Mouse (Mus musculus) liver, embryonic 14.5 days (tissue): ENCODE measurements at regions not wholly inside any gene's neighbourhood (a gene's known extent, or its start where the extent isn't known, plus 50 kb on each side); places are given as distances from the start of the nearest gene placed in this dataset.
A peak's percentile ranks its signal among the peaks of the same experiment; 100 is the strongest.

Source experiments
- ATAC-seq: fragments of 200-750 bp; cut with Nextera tagmentation; 2 replicates; pipeline ENCODE4 v1.8.0; 2017; ENCODE audit warnings: moderate number of reproducible peaks, mild to moderate bottlenecking, moderate library complexity; ENCODE audit not compliant: insufficient read depth
- DNase-seq, 3 experiments: peaks; one replicate each; pipeline ENCODE4 v3.0.0-alpha.2; 2012 to 2013; ENCODE audit warnings: low read depth in 3 of 3, low spot score in 3 of 3
- H3K27ac ChIP-seq: fragments of 300-500 bp; sonication (generic); 2 replicates; pipeline ENCODE4 v1.5.1; 2014; ENCODE audit warnings: moderate library complexity, mild to moderate bottlenecking, control low read depth, inconsistent platforms
- H3K27me3 ChIP-seq: fragments of 300-500 bp; sonication (generic); 2 replicates; pipeline ENCODE4 v1.6.1; 2014; ENCODE audit warnings: mild to moderate bottlenecking, low read length, moderate library complexity; ENCODE audit not compliant: control insufficient read depth, insufficient read depth
- H3K36me3 ChIP-seq: fragments of 300-500 bp; sonication (generic); replicated peaks from 2 replicates; pipeline ENCODE4 v1.6.1; 2014; ENCODE audit warnings: low read depth; ENCODE audit not compliant: control insufficient read depth, insufficient read depth
- H3K4me1 ChIP-seq, 2 experiments: fragments of 200-500 bp in 1 of 2; fragments of 300-500 bp in 1 of 2; sonication (generic) in 1 of 2; replicated peaks; 2 replicates each; pipeline ENCODE4 v1.6.1; 2012 to 2014; ENCODE audit warnings: antibody characterized with exemption in 1 of 2, inconsistent platforms in 1 of 2, low read length in 1 of 2; ENCODE audit not compliant: control insufficient read depth in 2 of 2, insufficient read depth in 2 of 2
- H3K4me2 ChIP-seq: fragments of 300-500 bp; sonication (generic); 2 replicates; pipeline ENCODE4 v1.6.1; 2014; ENCODE audit warnings: low read depth, mild to moderate bottlenecking, control low read depth, moderate library complexity
- H3K4me3 ChIP-seq, 2 experiments: fragments of 200-500 bp in 1 of 2; fragments of 300-500 bp in 1 of 2; sonication (generic) in 1 of 2; 2 replicates each; pipeline ENCODE4 v1.5.1; 2012 to 2014; ENCODE audit warnings: low read depth in 2 of 2, low read length in 2 of 2, mild to moderate bottlenecking in 2 of 2, control low read depth in 1 of 2, inconsistent platforms in 1 of 2, moderate library complexity in 1 of 2; ENCODE audit not compliant: insufficient read depth in 1 of 2
- H3K9ac ChIP-seq: fragments of 300-500 bp; sonication (generic); replicated peaks from 2 replicates; pipeline ENCODE4 v1.6.1; 2014; ENCODE audit warnings: mild to moderate bottlenecking, control low read depth, moderate library complexity
- H3K9me3 ChIP-seq: fragments of 300-500 bp; sonication (generic); 2 replicates; pipeline ENCODE4 v1.6.1; 2016; ENCODE audit warnings: low read length, mixed read lengths; ENCODE audit not compliant: control insufficient read depth
- CTCF ChIP-seq: IDR thresholded peaks from 2 replicates; pipeline ENCODE4 v1.5.1; 2016; ENCODE audit warnings: antibody characterized with exemption, low read depth, control low read depth
- EP300 ChIP-seq: IDR thresholded peaks from 2 replicates; pipeline ENCODE4 v1.6.1; 2016; ENCODE audit warnings: antibody characterized with exemption, low read depth
- WGBS: fragments of 180-500 bp; shearing (Covaris S2); extraction: QIAGEN DNeasy Blood & Tissue Kit; methylation state at CpG from one replicate; pipeline ENCODE4 v1.1.7; 2014; ENCODE audit not compliant: insufficient replicate concordance; 5-methylcytosine and 5-hydroxymethylcytosine counted together

GRCm38 (mm10) chr14:72187329-72187984 is 304.2 kb downstream of the Gm9195 start:
- no peak for DNase-seq

GRCm38 (mm10) chr14:72175751-72176150 is 315.9 kb downstream of the Gm9195 start:
- no peaks in the 10 kb centered on the region for H3K27me3 ChIP-seq
- WGBS, result 68% methylated on average over 1 of the region's 1 CpGs
- no peaks in the 10 kb centered on the region for H3K9me3 ChIP-seq

More at GRCm38 (mm10) chr14:72187329-72187984, 304.2 kb downstream of the Gm9195 start:
- H3K9me3 ChIP-seq, result no peaks in the 10 kb centered on the region
- H3K27me3 ChIP-seq, result no peaks in the 10 kb centered on the region
- no peak overlapping the region for H3K9ac ChIP-seq
- H3K27ac ChIP-seq, result no peak overlapping the region
- ATAC-seq, result no peak
- 25% methylated on average over 5 of the region's 5 CpGs for WGBS
- H3K36me3 ChIP-seq, result no peaks in the 10 kb centered on the region
- H3K4me1 ChIP-seq, result no peaks in the 10 kb centered on the region
- no peak overlapping the region for H3K4me2 ChIP-seq
- TF ChIP-seq EP300 (no peak), CTCF (peak; percentile 35; the same call in 1 of the 2 replicates)
- no peak overlapping the region for H3K4me3 ChIP-seq

GRCm38 (mm10) chr14:72172549-72173405 is 318.9 kb downstream of the Gm9195 start:
- Histone ChIP-seq H3K36me3 (no peaks in the 10 kb centered on the region), H3K4me1 (no peaks in the 10 kb centered on the region), H3K9ac (no peak overlapping the region), H3K4me3 (no peak overlapping the region), H3K27me3 (no peaks in the 10 kb centered on the region), H3K4me2 (no peak overlapping the region), H3K9me3 (no peaks in the 10 kb centered on the region), H3K27ac (no peak overlapping the region)
- TF ChIP-seq CTCF (no peak), EP300 (no peak)
- DNase-seq (no peak), ATAC-seq (no peak)
- 54% methylated on average over 20 of the region's 20 CpGs for WGBS

More at GRCm38 (mm10) chr14:72175751-72176150, 315.9 kb downstream of the Gm9195 start:
- Histone ChIP-seq H3K4me1 (no peaks in the 10 kb centered on the region), H3K9ac (no peak overlapping the region), H3K27ac (no peak overlapping the region), H3K4me2 (no peak overlapping the region), H3K36me3 (no peaks in the 10 kb centered on the region), H3K4me3 (no peak overlapping the region)
- TF ChIP-seq CTCF (no peak), EP300 (no peak)
- DNase-seq (no peak), ATAC-seq (no peak)

GRCm38 (mm10) chr14:72171777-72172176 is 319.9 kb downstream of the Gm9195 start:
- no peak for DNase-seq
- Histone ChIP-seq H3K9ac (no peak overlapping the region), H3K4me1 (no peaks in the 10 kb centered on the region), H3K27ac (no peak overlapping the region), H3K27me3 (no peaks in the 10 kb centered on the region), H3K36me3 (no peaks in the 10 kb centered on the region), H3K9me3 (no peaks in the 10 kb centered on the region), H3K4me2 (no peak overlapping the region), H3K4me3 (no peak overlapping the region)
- no peak for ATAC-seq
- TF ChIP-seq CTCF (no peak), EP300 (no peak)
- WGBS, result 51% methylated on average over 3 of the region's 3 CpGs

- H3K4me2 ChIP-seq, result no peak overlapping the region
- no peak overlapping the region for H3K27ac ChIP-seq
- H3K4me1 ChIP-seq, result no peaks in the 10 kb centered on the region
- TF ChIP-seq CTCF (no peak), EP300 (no peak)
- H3K4me3 ChIP-seq, result no peak overlapping the region
- H3K9me3 ChIP-seq, result no peaks in the 10 kb centered on the region
- DNase-seq, result no peak
- no peak overlapping the region for H3K9ac ChIP-seq
- WGBS, result 34% methylated on average over 13 of the region's 13 CpGs
- H3K36me3 ChIP-seq, result no peaks in the 10 kb centered on the region
- no peaks in the 10 kb centered on the region for H3K27me3 ChIP-seq
- no peak for ATAC-seq
Measured at GRCm38 (mm10) chr14:72158537-72159323, 332.9 kb downstream of the Gm9195 start.
